Mouse (Mus musculus) olfactory bulb, adult 2 months (tissue): ENCODE data around the gene Cabp2.

Source experiments
- CTCF ChIP-seq: fragments of 200-500 bp; IDR thresholded peaks from 2 replicates; pipeline ENCODE4 v1.5.1; 2012; ENCODE audit warnings: low read depth, mild to moderate bottlenecking, low read length, moderate library complexity; ENCODE audit not compliant: insufficient read depth
- POLR2A ChIP-seq: fragments of 200-500 bp; IDR thresholded peaks from 2 replicates; pipeline ENCODE4 v1.6.1; 2012; ENCODE audit warnings: mild to moderate bottlenecking, low read depth, low read length, moderate library complexity; ENCODE audit not compliant: insufficient read depth

GRCm38 (mm10) chr19:4131768-4132167 lies 50.4 kb downstream of the Cabp2 start:
- TF ChIP-seq CTCF (no peak), POLR2A (no peak)
